Mouse (Mus musculus): ENCODE measurements around the gene Rtn4rl1.

DNA sequence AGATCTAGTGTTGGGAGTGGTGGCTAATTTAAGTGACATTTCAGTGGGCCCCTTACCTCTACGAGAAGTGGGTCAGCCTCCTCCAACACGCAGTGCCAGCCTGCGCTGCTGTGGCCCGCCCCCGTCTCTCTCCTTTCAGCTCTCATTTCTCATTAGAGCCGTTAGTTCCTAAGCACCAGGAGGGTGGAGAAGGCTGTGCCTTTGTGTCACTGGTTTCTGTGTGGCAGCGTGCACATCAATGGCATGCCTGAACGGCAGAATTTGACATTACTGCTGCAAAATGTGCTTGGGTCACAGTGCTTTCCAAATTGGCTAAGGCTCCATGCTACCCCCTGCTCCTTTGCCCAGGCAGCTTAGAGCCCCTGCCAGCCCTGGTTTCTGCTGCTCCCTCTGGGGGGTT is 79.9 kb downstream of the Rtn4rl1 start:
- TF ChIP-seq CTCF (IDR thresholded peaks at IDR 0.05; ENCODE audit: borderline replicate concordance, insufficient read depth, low read depth, low read length) (no peak), POLR2A (IDR thresholded peaks at IDR 0.05; ENCODE audit: borderline replicate concordance, insufficient read depth, low read length) (no peak)

Measured in cerebellum, adult 2 months (tissue).